Mouse (Mus musculus) neutrophil, adult 5-6 weeks (primary cell): ENCODE measurements around the gene Gpc1. TPM values are rescaled to one million over a fixed set of nuclear protein-coding genes. Genes with fewer than 3 reads are reported as not detected.
A peak's percentile ranks its signal among the peaks of the same experiment; 100 is the strongest.

ENCODE experiments used
- ATAC-seq: fragments of 151-379, 151-347 bp; 2 replicates; pipeline ENCODE4 v1.8.0; 2017; ENCODE audit warnings: mild to moderate bottlenecking, moderate TSS enrichment; ENCODE audit not compliant: insufficient number of reproducible peaks, poor library complexity, low FRiP score, severe bottlenecking; ENCODE audit errors: extremely low read depth
- total RNA-seq: library from RNA; stranded (forward); fragments of 200-1000 nt; gene quantifications from 2 replicates; pipeline ENCODE4 v1.2.3, GENCODE M21; 2017

Gpc1 gene
- 2.7 and 3.0 TPM in 2 replicates for total RNA-seq

DNA sequence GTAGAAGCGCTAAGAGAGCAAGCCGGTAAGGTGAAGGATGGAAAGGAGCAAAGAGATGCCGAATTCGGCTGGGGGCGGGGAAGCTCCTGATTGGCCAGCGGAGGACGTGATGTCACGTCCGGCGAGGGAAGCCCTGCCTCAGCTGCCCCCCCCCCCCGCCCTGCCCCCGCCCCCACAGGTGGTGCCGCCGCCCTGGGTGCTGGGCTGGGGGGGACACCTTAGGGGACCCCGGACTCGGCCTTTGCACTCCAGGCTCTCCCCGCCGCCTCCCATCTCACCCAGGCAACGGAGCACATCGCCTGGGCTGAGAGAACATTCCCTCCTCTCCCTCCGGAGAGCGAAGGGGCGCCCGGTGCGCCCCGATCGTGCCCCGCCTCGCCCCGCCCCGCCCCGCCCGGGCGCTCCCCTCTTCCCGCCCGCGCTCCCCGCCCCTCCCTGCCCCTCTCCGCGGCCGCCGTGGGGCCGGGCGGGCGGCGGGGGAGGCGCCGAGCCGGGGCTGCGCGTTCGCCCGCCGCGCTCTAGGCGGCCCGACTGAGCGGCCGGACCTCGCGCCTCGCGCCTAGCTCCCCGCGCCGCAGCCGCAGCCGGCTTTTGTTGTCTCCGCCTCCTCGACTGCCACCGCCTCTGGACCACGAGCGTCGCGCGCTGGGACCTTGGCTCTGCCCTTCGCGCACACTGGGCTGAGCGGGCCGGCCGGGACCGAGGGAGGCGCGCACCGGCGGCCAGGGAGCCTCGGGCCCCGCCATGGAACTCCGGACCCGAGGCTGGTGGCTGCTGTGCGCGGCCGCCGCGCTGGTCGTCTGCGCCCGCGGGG lies at the start of gene Gpc1:
Gpc1 (plus strand) TSS at position 458 of the 814 bp plus-strand sequence.
- ATAC-seq = peak; percentile 43; the same call in 1 of the 2 replicates

DNA sequence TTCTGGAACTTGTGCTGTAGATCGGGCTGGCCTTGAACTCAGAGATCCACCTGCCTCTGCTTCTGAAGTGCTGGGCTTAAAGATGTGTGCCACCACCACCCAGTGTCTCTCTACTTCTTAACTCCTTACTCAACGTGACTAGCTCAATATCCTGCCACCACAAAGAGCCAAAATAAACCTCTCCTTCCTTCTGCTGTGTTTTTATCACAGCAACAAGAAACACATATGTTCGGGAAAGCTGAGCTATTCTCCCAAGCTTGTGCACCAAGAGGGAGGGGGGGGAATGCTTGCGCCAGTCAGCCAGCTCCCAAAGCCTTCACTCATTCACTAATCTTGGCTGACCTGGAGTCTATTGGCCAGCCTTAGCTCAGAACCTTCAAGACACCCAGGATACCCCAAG lies 49.6 kb upstream of the Gpc1 start:
- ATAC-seq = no peak

DNA sequence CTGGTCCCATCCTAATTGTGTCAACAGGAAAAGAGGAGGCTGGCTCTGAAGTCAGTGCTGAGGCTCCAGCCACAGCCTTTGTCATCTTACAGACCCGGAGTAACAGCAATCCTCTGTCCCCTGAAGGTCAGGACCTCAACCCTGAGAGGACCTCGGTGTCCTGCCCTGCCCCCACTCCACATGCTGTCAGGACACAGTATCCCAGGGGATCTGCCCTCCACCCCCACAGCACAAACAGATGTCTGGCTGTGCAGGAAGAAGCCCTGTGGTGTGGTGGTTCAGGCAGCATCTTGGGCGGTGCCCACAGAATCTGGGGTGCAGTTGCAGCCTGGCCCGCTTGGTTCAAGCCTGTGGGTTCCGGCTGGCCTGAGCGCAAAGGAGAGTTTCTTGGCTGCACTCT lies 48.9 kb upstream of the Gpc1 start:
- ATAC-seq = no peak

DNA sequence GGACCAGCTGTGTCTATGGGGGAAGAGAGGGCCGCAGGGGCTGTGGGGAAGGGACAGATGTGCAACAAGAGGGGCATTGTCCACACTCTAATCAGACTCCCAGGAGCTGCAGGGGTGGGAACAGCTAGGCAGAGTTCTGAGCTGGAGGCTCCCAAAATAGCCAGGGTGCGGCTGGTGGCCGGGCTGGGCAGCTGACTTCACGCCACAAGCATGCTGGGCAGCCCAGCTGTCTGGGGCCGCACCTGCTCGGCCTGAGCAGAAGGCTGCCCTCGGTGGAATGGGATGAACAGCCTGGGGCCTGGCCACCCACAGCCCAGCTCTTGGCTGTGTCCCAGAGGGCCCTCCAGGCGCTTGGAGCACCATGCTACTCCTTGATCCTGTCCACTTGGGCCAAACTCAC lies 44.2 kb upstream of the Gpc1 start:
- no peak for ATAC-seq

DNA sequence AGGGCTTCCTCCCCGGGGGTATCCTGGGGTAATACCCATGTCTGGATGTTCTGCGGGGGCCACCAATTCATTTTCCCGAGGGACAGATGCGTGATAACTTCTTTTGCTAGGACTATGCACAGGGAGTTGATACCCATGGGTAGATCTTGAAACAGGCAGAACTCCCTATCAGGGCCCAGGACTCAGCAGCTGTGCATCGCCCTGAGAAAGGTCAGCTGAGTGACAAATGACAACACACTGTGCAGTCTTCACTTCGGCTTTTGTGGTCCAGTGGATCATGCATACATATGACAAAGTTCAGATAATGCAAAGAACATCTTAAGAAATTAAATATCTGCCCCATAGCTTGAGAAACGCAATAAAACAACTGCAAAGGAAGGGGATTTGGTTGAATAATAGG lies 43.4 kb upstream of the Gpc1 start:
- no peak for ATAC-seq

DNA sequence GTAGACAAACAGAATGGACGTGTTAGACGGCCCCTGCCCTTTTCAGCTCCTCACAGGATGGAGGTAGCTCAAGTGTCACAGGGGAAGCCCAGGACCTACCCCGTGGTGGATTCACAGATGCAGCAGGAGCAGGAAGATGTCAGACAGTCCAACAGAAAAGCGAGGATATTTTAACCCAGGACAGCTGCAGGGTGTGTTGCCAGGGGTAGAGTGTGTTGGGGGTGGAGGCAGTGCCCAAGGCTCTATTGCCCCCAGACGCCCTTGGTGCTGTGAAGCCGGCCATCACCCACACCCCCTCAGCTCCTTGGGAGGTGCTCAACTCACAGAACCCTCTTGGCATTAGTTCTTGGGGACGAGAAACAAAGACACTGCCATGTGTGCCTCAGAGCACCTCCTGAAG lies 40.8 kb upstream of the Gpc1 start:
- no peak for ATAC-seq

DNA sequence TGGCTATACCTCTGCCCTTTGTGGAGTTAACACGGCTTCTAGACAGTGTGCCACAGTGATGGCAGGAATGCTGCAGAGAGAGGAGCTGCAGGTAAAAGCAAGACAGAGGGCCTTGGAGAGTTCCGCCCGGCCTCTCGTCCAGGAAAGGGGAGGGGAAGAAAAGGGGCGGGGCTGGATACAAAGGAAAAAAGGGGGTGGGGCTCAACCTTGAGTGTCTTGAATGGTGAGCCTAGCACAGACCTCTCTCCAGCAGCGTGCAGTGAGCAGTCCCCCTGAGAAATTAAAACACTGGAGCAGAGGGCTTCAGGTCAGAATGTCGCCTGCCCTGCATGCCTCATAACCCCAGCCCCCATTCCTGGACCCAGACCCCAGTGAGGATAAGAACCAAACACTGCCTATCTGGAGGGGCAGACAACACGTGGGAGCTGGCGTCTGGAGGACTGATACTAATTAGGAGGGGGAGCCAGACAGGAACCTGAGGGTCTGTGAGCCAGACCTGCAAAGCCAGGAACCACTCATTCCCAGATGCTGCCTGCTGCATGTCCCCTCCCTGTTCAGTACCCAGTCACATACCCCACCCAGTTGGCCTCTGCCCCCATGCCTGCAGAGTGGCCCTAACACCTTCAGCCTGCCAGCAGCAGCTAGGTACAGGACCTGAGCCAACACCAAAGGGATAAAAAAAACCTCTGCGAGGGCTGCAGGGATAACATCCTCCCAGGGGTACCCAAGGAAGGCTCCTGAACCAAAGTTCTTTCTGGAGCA lies 40.2 kb upstream of the Gpc1 start:
- no peak for ATAC-seq

DNA sequence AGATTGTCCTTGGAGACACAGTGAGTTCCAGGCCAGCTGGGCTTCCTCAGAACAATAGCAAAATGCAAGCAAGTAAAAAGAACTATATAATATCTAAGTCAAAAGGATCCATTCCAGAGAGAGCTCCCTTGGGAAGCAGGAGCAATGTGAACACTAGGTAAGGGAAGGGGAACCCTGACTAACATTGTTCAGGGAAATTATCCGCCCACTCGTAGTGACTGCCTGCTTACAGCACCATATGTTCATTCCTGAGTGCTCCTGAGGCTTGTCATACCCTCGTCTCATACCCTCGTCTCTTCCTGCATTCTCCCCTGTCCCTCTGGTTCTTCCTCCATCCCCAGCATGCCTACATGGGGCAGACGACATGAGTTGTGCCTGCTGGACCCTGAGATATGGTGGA lies 37.7 kb upstream of the Gpc1 start:
- no peak for ATAC-seq

DNA sequence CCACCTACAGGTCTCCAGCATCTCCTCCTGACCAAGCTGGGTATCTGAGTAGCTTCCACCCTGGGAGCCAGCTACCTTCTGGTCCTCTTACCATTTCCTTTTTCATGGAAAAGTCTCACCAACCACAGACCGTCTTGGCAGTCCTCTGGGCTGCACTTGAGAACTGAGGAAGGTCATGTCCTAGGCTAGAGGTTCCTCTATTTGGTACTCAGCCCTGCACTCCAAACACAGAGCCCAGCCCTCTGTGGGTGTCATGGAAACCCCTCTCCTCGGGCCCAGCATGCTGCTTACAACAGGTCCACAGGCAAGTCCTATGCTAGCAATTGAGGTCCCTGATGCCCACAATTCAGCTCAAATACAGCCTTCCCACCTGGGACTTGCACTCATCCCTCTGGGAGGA lies 33.0 kb upstream of the Gpc1 start:
- ATAC-seq = peak; percentile 11; the same call in 1 of the 2 replicates

DNA sequence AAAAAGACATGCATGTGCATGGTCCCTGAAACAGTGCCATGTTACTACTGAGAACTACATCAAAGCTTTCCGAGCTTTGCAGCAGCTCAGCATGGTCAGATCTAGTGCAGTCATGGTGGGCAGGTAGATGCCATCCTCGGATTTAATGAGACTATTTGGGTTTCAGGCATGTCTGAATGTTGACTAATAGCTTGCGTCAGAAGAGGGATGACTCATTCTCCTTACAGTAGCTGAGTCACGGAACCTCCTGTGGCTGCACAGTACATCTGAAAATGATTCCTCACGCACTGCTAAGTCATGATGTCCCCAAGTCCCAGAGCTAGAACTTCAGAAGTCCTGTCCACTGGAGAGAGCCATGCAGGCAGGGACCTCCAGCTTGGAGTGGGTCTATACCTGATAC lies 31.8 kb upstream of the Gpc1 start:
- peak; percentile 82 for ATAC-seq

DNA sequence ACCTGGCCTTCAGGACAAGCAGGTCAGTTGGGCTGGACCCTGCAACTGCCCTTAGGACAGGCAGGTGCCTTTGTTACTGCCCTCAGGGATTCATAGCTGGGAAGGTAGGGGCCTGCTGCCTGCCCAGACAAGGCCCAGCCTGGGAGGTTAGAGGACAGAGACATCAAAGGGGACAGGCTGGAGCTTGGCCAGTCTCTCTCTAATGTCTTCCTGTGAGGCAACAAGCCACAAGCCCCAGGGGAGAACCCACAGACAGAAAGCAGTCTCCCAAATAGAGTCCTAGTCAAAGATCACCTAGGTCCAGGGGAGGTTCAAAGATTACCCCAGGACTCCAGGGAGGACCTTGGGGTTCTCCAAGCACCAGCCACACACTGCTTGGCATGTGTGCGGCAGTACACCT lies 29.1 kb upstream of the Gpc1 start:
- no peak for ATAC-seq

DNA sequence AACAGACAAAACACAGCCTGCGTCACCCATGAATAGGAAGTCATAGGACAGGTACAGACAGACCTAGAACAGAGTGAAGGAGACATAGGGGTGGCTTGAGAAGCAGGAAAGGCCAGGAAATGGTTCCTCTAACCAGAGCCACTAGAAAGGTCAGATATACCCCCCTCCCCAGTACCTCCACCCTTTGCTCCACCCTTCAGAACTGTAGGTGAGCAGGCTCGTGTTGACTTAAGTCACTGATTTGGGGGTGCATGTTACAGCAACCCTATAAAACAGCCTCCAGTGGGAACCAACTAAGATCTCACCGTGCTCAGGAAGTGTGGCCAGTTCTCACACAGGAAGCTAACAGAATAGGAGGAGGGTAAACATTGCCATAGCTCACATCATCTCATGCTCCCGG lies 28.1 kb upstream of the Gpc1 start:
- no peak for ATAC-seq

DNA sequence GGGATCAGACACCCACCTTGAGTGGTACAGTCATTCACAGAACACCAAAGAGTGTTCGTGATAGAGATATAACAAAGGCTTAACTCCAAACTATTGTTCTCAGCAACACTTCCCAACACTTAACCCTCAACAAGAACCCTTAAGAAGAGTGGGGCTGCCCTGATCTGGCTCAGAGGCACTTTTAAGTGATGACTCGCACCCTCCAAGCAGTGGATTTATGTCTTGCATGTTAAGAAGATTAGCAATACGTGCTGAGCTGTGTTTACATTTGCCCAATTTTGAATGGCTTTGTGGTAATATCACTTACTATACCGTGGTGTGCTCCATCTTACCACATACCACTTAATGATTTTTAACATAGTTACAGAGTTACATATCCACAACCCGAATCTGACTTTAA lies 26.3 kb upstream of the Gpc1 start:
- ATAC-seq = no peak

DNA sequence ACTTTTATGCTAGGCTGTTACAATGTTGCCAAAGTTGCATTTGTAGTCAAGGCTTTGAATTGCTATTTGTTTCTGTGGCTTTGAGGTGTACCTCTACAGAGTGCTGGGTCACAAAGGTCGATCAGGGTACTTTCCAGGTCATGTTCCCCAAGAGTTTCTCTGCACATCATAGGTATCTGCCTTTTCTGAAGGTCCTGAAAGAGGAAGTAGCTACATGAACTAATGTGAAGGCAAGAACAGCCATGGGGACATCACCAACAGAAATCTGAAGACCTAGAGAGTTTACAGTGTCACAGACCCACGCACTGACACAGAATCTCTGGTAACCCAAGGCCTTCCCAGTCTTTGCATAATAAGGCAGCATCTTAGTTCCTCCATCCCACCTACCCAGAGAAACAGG lies 25.6 kb upstream of the Gpc1 start:
- no peak for ATAC-seq

DNA sequence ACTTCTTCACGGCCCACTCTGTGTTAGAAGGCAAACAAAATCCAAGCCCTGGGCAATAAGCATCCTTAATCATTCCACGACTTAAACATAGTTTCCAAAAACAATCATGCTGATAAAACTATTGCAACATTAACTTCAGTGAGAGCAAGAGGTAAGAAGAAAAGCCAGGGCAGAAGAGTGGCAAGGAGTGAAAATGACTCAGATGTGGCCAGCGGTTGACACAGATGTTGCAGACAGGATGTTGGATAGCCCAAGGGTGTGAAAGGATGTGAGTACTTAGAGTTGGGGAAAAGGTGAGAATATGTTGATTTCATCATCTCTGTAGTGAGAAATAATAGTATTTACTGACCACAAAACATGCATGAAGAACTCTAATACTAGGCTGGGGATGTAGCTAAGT lies 24.7 kb upstream of the Gpc1 start:
- ATAC-seq = no peak

DNA sequence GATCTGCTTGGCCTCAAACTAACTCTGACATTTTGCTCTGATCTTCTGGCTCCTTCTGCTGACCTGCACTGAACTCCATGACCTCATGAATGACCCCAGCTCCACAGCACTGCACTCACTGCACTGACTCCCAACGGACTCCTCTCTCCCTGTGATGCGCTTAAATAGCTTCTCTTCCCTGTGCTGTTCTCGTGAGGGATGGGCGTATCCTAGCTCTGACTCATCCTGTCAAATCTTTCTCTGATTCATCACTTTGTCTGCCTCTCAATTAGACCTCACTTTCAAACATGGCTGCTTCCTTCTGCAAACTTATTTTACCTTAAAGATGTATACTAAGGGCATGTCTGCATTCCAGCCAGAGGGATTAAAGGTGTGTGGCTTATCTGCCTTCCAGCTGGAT lies 21.8 kb upstream of the Gpc1 start:
- no peak for ATAC-seq

DNA sequence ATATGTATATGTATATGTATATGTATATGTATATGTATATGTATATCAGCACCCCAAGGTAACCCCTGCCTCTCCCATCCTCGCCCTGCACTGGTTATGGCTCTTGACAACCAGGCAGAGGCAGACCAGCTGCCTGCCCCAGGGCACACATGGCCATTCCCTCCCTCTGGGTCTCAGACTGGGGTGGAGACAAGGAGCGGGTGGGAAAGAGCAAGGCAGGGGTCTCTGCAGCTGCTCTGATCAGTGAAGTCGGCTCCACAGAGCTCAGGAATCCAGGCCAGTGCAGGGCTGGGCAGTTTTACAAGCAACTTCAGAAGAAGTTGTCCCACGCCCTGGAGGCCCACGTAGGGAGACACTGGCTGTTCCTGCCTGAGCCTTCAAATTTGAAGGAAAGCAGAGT lies 17.1 kb upstream of the Gpc1 start:
- no peak for ATAC-seq

DNA sequence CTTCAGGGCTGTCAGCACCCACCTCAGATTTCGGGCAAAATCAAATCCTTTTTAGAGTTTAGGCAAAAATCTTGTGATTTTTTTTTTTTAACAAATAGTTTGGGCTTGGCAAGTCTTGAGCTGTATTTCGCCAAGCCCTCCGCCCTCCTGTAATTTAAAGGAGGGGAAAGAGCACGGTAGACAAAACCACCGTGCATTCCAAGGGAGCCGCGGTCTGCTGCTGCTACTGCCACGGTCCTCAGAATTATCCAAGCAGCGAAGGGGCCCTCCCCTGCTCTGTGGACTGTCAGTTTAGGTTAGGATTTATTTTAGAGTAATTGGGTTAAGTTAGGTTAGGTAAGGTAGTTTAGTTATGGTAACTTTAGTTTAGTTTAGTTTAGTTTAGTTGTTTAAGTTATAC lies 16.3 kb upstream of the Gpc1 start:
- no peak for ATAC-seq

DNA sequence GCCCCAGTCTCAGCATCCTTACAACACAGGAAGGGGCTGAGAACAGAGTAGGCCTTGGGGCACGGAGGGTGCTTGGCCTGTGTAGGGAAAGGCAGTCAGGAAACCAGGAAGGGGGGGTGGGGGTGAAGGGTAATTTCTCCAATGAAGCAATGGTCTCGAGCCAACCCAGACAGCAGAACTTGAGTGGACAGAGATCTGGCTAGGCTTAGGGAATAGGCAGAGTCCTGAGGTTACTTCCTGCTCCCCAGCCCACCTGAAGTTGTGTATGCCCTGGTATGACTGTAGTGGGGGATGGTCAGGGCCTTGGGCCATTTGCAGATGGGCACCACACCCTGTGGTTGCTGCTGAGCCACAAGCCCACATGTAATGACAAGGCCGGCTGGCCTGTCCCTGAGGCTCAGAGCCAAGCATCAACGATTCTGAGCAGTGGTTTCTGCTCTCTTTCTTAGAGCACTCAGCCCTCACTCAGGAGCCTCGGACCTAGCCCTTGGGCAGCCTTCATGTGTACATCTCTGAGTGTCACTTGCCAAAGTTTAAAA lies 15.6 kb upstream of the Gpc1 start:
- ATAC-seq = no peak

DNA sequence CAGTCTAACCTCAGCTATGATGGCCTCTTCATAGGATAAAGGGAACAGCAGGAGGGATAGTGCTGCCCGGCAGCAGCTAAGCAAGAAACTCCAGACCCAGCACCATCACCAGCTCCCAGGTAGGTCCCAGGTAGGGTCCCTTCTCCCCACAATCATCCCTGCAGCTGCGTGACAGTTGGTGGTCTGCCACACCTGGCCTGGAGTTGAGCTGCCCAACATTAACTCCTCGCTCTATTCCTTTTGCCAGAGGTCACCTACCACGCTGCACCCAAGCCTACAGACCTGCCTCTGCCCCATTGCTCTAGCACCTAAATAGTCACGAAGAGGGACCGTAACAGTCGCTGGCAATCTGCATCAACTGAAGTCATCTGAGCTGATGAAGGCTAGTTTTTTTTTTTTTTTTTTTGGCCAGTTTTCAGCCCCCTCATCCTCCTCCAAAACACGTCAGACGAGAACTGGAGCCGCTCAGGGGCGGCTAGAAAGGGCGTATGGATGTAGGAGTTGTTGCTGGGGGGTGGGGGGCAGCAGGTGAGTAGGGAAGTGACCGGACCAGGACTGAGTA lies 738 bp upstream of the Gpc1 start:
- ATAC-seq = no peak
